Mouse (Mus musculus): ENCODE results near the gene P2ry1. TPM values are rescaled to one million over a fixed set of nuclear protein-coding genes. Genes with fewer than 3 reads are reported as not detected.
A peak's percentile ranks its signal among the peaks of the same experiment; 100 is the strongest.

P2ry1 gene
- not detected in 2 replicates for polyA plus RNA-seq (2012; ENCODE audit: insufficient read depth, insufficient read length, low replicate concordance, missing spikeins)

- WGBS, result under 1% methylated on average over 90 of the region's 90 CpGs
- no peak for TF ChIP-seq CTCF (IDR thresholded peaks at IDR 0.05; ENCODE audit: insufficient read depth, low read depth, low read length)
- TF ChIP-seq POLR2A (IDR thresholded peaks at IDR 0.05; ENCODE audit: insufficient read depth, low read depth, low read length), result no peak
- Histone ChIP-seq H3K4me1 (ENCODE audit: control insufficient read depth, insufficient read depth, low read length) (peaks cover 12% of the 10 kb centered on the region), H3K4me3 (ENCODE audit: insufficient read depth, low read depth, low read length) (peak within 1 kb of the TSS; percentile 71), H3K27ac (ENCODE audit: insufficient read depth, low read depth, low read length) (no peak within 1 kb of the TSS)
Observed at GRCm38 (mm10) chr3:61002587-61003501, at the start of gene P2ry1. TSS of gene P2ry1 (plus strand) at chr3:61002795.

- no peaks in the 10 kb centered on the region for H3K4me1 ChIP-seq (ENCODE audit: control insufficient read depth, insufficient read depth, low read length)
- WGBS, result 87% methylated on average over 5 of the region's 5 CpGs
- TF ChIP-seq CTCF (IDR thresholded peaks at IDR 0.05; ENCODE audit: insufficient read depth, low read depth, low read length), result no peak
- TF ChIP-seq POLR2A (IDR thresholded peaks at IDR 0.05; ENCODE audit: insufficient read depth, low read depth, low read length), result no peak
- H3K27ac ChIP-seq (ENCODE audit: insufficient read depth, low read depth, low read length), result no peak overlapping the region
- H3K4me3 ChIP-seq (ENCODE audit: insufficient read depth, low read depth, low read length), result no peak overlapping the region
Observed at GRCm38 (mm10) chr3:60953199-60953736, 49.3 kb upstream of the P2ry1 start.

GRCm38 (mm10) chr3:60954073-60954472 is 48.5 kb upstream of the P2ry1 start:
- TF ChIP-seq POLR2A (IDR thresholded peaks at IDR 0.05; ENCODE audit: insufficient read depth, low read depth, low read length) (no peak), CTCF (IDR thresholded peaks at IDR 0.05; ENCODE audit: insufficient read depth, low read depth, low read length) (no peak)
- H3K4me1 ChIP-seq (ENCODE audit: control insufficient read depth, insufficient read depth, low read length), result no peaks in the 10 kb centered on the region
- no peak overlapping the region for H3K27ac ChIP-seq (ENCODE audit: insufficient read depth, low read depth, low read length)
- 78% methylated on average over 2 of the region's 2 CpGs for WGBS
- H3K4me3 ChIP-seq (ENCODE audit: insufficient read depth, low read depth, low read length), result no peak overlapping the region

- Histone ChIP-seq H3K4me1 (ENCODE audit: control insufficient read depth, insufficient read depth, low read length) (no peaks in the 10 kb centered on the region), H3K4me3 (ENCODE audit: insufficient read depth, low read depth, low read length) (no peak overlapping the region), H3K27ac (ENCODE audit: insufficient read depth, low read depth, low read length) (no peak overlapping the region)
- TF ChIP-seq CTCF (IDR thresholded peaks at IDR 0.05; ENCODE audit: insufficient read depth, low read depth, low read length), result no peak
- no peak for TF ChIP-seq POLR2A (IDR thresholded peaks at IDR 0.05; ENCODE audit: insufficient read depth, low read depth, low read length)
- 87% methylated on average over 2 of the region's 2 CpGs for WGBS
Observed at GRCm38 (mm10) chr3:60958769-60959168, 43.8 kb upstream of the P2ry1 start.

- TF ChIP-seq POLR2A (IDR thresholded peaks at IDR 0.05; ENCODE audit: insufficient read depth, low read depth, low read length) (no peak), CTCF (IDR thresholded peaks at IDR 0.05; ENCODE audit: insufficient read depth, low read depth, low read length) (no peak)
- 82% methylated on average over 2 of the region's 2 CpGs for WGBS
- H3K4me3 ChIP-seq (ENCODE audit: insufficient read depth, low read depth, low read length), result no peak overlapping the region
- H3K27ac ChIP-seq (ENCODE audit: insufficient read depth, low read depth, low read length), result no peak overlapping the region
- no peaks in the 10 kb centered on the region for H3K4me1 ChIP-seq (ENCODE audit: control insufficient read depth, insufficient read depth, low read length)
Observed at GRCm38 (mm10) chr3:60965137-60965536, 37.5 kb upstream of the P2ry1 start.

- no peak overlapping the region for H3K4me3 ChIP-seq (ENCODE audit: insufficient read depth, low read depth, low read length)
- H3K27ac ChIP-seq (ENCODE audit: insufficient read depth, low read depth, low read length), result no peak overlapping the region
- TF ChIP-seq CTCF (IDR thresholded peaks at IDR 0.05; ENCODE audit: insufficient read depth, low read depth, low read length) (no peak), POLR2A (IDR thresholded peaks at IDR 0.05; ENCODE audit: insufficient read depth, low read depth, low read length) (no peak)
- 86% methylated on average over 1 of the region's 1 CpGs for WGBS
- H3K4me1 ChIP-seq (ENCODE audit: control insufficient read depth, insufficient read depth, low read length), result no peaks in the 10 kb centered on the region
Observed at GRCm38 (mm10) chr3:60974944-60975343, 27.7 kb upstream of the P2ry1 start.

- TF ChIP-seq POLR2A (IDR thresholded peaks at IDR 0.05; ENCODE audit: insufficient read depth, low read depth, low read length) (no peak), CTCF (IDR thresholded peaks at IDR 0.05; ENCODE audit: insufficient read depth, low read depth, low read length) (no peak)
- 97% methylated on average over 3 of the region's 3 CpGs for WGBS
- no peak overlapping the region for H3K27ac ChIP-seq (ENCODE audit: insufficient read depth, low read depth, low read length)
- H3K4me3 ChIP-seq (ENCODE audit: insufficient read depth, low read depth, low read length), result no peak overlapping the region
- H3K4me1 ChIP-seq (ENCODE audit: control insufficient read depth, insufficient read depth, low read length), result no peaks in the 10 kb centered on the region
Observed at GRCm38 (mm10) chr3:60982109-60982508, 20.5 kb upstream of the P2ry1 start.

GRCm38 (mm10) chr3:60998064-60998463 is 4.5 kb upstream of the P2ry1 start:
- Histone ChIP-seq H3K4me3 (ENCODE audit: insufficient read depth, low read depth, low read length) (no peak overlapping the region), H3K27ac (ENCODE audit: insufficient read depth, low read depth, low read length) (no peak overlapping the region), H3K4me1 (ENCODE audit: control insufficient read depth, insufficient read depth, low read length) (peaks cover 10% of the 10 kb centered on the region)
- 89% methylated on average over 3 of the region's 3 CpGs for WGBS
- TF ChIP-seq POLR2A (IDR thresholded peaks at IDR 0.05; ENCODE audit: insufficient read depth, low read depth, low read length) (no peak), CTCF (IDR thresholded peaks at IDR 0.05; ENCODE audit: insufficient read depth, low read depth, low read length) (no peak)

- Histone ChIP-seq H3K4me3 (ENCODE audit: insufficient read depth, low read depth, low read length) (no peak overlapping the region), H3K27ac (ENCODE audit: insufficient read depth, low read depth, low read length) (no peak overlapping the region), H3K4me1 (ENCODE audit: control insufficient read depth, insufficient read depth, low read length) (peaks cover 12% of the 10 kb centered on the region)
- TF ChIP-seq CTCF (IDR thresholded peaks at IDR 0.05; ENCODE audit: insufficient read depth, low read depth, low read length) (no peak), POLR2A (IDR thresholded peaks at IDR 0.05; ENCODE audit: insufficient read depth, low read depth, low read length) (no peak)
Observed at GRCm38 (mm10) chr3:60999715-61000114, 2.9 kb upstream of the P2ry1 start.

Data from olfactory bulb, adult 2 months (tissue).